Mouse (Mus musculus) megakaryocyte, embryonic 14.5 days (primary cell): ENCODE measurements around the gene Galr2. TPM values are rescaled to one million over a fixed set of nuclear protein-coding genes. Genes with fewer than 3 reads are reported as not detected.
"Not testable (repeated sequence)": the region's sequence is repeated elsewhere in the genome, so short reads cannot be mapped to it uniquely, and the experiment has no call there.

Source experiments
- H3K27me3 ChIP-seq: replicated peaks from 2 replicates; pipeline ENCODE3; 2012; ENCODE audit warnings: inconsistent platforms
- H3K36me3 ChIP-seq: replicated peaks from 2 replicates; pipeline ENCODE3; 2012; ENCODE audit warnings: low read length, inconsistent platforms, mixed read lengths
- H3K4me1 ChIP-seq: 2 replicates; pipeline ENCODE4 v1.6.1; 2012; ENCODE audit warnings: inconsistent platforms
- H3K4me3 ChIP-seq: replicated peaks from 2 replicates; pipeline ENCODE3; 2012; ENCODE audit warnings: moderate library complexity, mild to moderate bottlenecking, inconsistent platforms
- H3K9me3 ChIP-seq: 2 replicates; pipeline ENCODE4 v1.6.1; 2012; ENCODE audit warnings: inconsistent platforms
- FLI1 ChIP-seq: IDR thresholded peaks from 2 replicates; pipeline ENCODE4 v1.6.1; 2012; ENCODE audit warnings: low read length, inconsistent platforms, mixed read lengths
- GATA1 ChIP-seq: IDR thresholded peaks from 3 replicates; pipeline ENCODE4 v1.6.1; 2012; ENCODE audit warnings: mixed read lengths, low read length, inconsistent platforms, borderline replicate concordance
- polyA plus RNA-seq: library from polyadenylated mRNA; stranded (reverse); fragments of >175 nt; gene quantifications from 2 replicates; pipeline ENCODE4 v1.2.3, GENCODE M21; 2012; ENCODE audit warnings: low replicate concordance; ENCODE audit not compliant: insufficient read depth

Gene Galr2
- polyA plus RNA-seq, 1 experiment: not detected

DNA sequence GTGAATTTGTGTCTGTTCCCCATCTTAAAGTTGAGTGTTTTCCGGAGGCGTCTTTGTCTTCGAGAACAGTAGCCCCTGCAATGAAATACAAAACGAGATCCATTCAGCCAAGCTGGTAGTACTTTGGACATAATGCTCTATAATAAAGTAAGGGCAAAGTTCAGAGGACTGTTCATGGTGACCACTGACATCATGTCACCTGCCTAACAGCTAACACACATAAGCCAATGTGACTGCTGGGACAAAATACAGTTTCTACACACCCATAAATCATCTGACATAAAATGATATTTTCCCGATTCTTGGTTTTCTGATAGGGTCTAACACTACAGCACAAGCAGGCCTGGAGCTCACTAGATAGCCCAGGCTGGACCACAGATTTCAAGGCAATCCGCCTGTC, 12.4 kb upstream of the Galr2 start:
- peaks cover 90% of the 10 kb centered on the region for H3K36me3 ChIP-seq
- TF ChIP-seq FLI1 (no peak), GATA1 (no peak)
- H3K4me3 ChIP-seq: no peak overlapping the region
- H3K9me3 ChIP-seq: no peaks in the 10 kb centered on the region
- H3K27me3 ChIP-seq: no peaks in the 10 kb centered on the region
- H3K4me1 ChIP-seq: peaks cover 57% of the 10 kb centered on the region

DNA sequence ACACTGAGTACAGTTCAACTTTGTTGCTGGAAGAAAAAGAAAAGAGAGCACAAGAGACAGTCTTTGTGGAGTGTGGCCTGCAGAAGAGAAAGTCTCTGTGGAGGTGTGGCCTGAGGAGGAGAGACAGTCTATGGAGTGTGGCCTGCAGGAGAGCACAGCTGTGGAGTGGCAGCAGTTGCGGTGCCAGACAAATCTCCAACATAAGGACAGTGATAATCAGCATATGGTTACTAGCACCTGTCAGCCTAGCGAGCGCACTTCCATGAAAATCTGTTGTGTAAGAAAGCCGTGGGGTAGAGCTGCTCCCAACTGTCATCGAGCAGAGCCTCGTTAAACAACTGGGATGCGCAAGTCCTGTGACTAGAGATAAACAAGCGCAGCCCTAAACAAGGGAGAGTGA, 11.2 kb upstream of the Galr2 start:
- Histone ChIP-seq H3K27me3 (no peaks in the 10 kb centered on the region), H3K36me3 (peaks cover 77% of the 10 kb centered on the region), H3K9me3 (no peaks in the 10 kb centered on the region), H3K4me1 (peaks cover 62% of the 10 kb centered on the region), H3K4me3 (no peak overlapping the region)
- TF ChIP-seq FLI1 (no peak), GATA1 (no peak)

DNA sequence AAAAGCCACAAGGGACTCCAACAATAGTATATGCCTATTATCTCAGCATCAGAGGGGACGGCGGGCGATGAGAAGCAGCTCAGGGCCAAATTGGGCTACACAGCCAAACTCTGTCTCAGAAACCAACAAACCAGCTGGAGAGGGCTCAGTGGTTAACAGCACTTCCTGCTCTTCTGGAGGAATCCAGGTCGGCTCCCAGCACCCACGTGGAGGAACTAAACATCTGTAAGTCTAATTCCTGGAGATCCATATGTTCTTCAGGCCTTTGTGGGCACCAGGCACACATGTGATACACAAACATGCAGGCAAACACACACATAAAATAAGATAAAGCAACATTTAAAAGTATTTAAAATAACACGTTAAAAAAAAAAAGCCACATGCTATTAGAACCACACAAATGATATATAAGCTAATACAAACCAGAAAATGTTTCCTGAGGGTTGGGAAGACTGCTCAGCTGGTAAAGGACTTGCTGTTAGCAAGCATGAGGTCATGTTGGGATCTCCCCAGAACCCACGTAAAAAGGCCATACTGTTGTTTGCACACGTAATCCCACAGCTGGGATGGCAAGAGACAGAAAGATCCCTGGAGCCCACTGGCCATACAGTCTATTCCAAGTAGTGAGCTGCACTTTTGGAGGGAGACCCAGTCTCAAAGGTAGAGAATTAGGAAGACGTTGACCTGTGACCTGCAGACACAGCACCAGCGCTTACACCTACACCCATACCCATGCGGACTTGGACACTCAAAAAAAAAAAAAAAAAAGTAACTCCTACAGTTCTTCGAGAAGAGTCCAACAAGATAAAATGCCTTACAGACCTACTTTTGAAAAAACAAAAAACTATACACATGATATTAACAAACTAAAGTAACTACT, 7.9 kb upstream of the Galr2 start:
- TF ChIP-seq GATA1 (no peak), FLI1 (no peak)
- peak overlapping the region; percentile 98 for H3K4me3 ChIP-seq
- H3K4me1 ChIP-seq: peaks cover 47% of the 10 kb centered on the region
- peaks cover 45% of the 10 kb centered on the region for H3K36me3 ChIP-seq
- H3K9me3 ChIP-seq: no peaks in the 10 kb centered on the region
- peaks cover 2% of the 10 kb centered on the region for H3K27me3 ChIP-seq

GRCm38 (mm10) chr11:116273469-116274044, 7.2 kb upstream of the Galr2 start:
- H3K4me3 ChIP-seq: peak overlapping the region; percentile 98
- peaks cover 2% of the 10 kb centered on the region for H3K27me3 ChIP-seq
- H3K9me3 ChIP-seq: no peaks in the 10 kb centered on the region
- H3K36me3 ChIP-seq: peaks cover 38% of the 10 kb centered on the region
- TF ChIP-seq GATA1 (no peak), FLI1 (no peak)
- peaks cover 45% of the 10 kb centered on the region for H3K4me1 ChIP-seq

GRCm38 (mm10) chr11:116274045-116274666, 6.6 kb upstream of the Galr2 start, which contains the start of gene Srp68:
Srp68 (minus strand) TSS chr11:116274217.
- Histone ChIP-seq H3K4me1 (peaks cover 45% of the 10 kb centered on the region), H3K4me3 (peak within 1 kb of the TSS; percentile 98), H3K36me3 (peaks cover 32% of the 10 kb centered on the region), H3K9me3 (no peaks in the 10 kb centered on the region), H3K27me3 (peaks cover 4% of the 10 kb centered on the region)
- TF ChIP-seq GATA1 (no peak), FLI1 (no peak)

DNA sequence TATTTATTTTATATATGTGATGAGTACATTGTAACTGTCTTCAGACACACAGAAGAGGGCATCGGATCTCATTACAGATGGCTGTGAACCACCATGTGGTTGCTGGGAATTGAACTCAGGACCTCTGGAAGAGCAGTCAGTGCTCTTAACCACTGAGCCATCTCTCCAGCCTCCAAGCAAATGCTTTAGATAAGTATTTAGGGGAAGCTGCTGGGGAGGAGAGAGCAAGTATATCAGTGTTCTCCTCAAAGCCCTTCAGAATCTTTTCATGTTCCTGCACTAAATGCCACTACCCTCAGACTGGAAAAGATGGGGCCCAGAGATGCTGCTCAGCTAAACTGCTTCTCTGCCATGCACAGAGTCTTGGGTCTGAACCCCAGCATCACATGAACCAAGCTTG, 3.6 kb upstream of the Galr2 start:
- Histone ChIP-seq H3K4me1 (peaks cover 33% of the 10 kb centered on the region), H3K27me3 (peaks cover 28% of the 10 kb centered on the region)
- H3K36me3 ChIP-seq, H3K9me3 ChIP-seq, H3K4me3 ChIP-seq: not testable (repeated sequence)

DNA sequence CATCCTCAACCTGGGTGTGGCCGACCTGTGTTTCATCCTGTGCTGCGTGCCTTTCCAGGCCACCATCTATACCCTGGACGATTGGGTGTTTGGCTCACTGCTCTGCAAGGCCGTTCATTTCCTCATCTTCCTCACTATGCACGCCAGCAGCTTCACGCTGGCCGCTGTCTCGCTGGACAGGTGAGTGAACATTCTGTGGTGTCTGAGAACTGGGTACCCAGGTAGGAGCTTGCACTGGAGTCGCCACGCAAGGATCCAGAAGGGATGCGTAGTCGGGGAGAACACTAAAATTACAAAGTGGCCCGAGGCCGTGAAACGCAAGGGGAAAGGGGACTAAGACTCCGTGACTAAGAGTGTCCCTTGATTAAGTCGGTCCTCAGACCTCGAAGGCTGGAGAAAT, 932 bp downstream of the Galr2 start:
- TF ChIP-seq FLI1: no peak
- TF ChIP-seq GATA1: no peak
- Histone ChIP-seq H3K4me1 (peaks cover 28% of the 10 kb centered on the region), H3K27me3 (peaks cover 68% of the 10 kb centered on the region), H3K9me3 (peaks cover 27% of the 10 kb centered on the region), H3K4me3 (peak overlapping the region; percentile 90), H3K36me3 (no peaks in the 10 kb centered on the region)

DNA sequence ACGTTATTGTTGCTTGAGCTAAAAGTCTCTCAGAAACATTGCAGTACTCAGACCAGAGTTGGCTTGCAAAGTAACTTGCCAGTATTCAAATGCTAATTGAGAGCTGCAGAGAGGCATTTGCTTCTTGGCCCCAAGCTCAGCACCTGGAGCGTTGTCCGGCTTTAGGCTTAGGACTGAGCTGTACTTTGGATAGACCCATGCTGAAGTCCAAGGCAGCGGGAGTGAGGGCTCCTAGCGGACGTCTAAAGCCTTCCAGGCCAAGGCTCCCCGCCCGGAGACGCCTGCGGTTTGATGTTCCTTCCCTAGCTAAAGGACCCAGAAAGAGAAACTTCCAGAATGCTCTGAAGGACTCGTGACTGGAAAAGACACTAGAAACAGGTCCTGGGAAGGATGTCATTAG, 1.4 kb downstream of the Galr2 start:
- peaks cover under 1% of the 10 kb centered on the region for H3K36me3 ChIP-seq
- TF ChIP-seq FLI1: no peak
- TF ChIP-seq GATA1: no peak
- peaks cover 68% of the 10 kb centered on the region for H3K27me3 ChIP-seq
- peak overlapping the region; percentile 90 for H3K4me3 ChIP-seq
- peaks cover 28% of the 10 kb centered on the region for H3K4me1 ChIP-seq
- H3K9me3 ChIP-seq: peaks cover 27% of the 10 kb centered on the region

DNA sequence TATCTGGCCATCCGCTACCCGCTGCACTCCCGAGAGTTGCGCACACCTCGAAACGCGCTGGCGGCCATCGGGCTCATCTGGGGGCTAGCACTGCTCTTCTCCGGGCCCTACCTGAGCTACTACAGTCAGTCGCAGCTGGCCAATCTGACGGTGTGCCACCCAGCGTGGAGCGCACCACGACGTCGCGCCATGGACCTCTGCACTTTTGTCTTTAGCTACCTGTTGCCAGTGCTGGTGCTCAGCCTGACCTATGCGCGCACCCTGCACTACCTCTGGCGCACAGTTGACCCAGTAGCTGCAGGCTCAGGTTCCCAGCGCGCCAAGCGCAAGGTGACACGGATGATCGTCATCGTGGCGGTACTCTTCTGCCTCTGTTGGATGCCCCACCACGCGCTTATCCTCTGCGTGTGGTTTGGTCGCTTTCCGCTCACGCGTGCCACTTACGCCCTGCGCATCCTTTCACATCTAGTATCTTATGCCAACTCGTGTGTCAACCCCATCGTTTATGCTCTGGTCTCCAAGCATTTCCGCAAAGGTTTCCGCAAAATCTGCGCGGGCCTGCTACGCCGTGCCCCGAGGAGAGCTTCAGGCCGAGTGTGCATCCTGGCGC, 2.3 kb downstream of the Galr2 start:
- peaks cover 65% of the 10 kb centered on the region for H3K27me3 ChIP-seq
- H3K36me3 ChIP-seq: peaks cover 9% of the 10 kb centered on the region
- H3K4me1 ChIP-seq: peaks cover 33% of the 10 kb centered on the region
- H3K4me3 ChIP-seq: peak overlapping the region; percentile 83
- TF ChIP-seq FLI1 (no peak), GATA1 (no peak)
- H3K9me3 ChIP-seq: peaks cover 27% of the 10 kb centered on the region

DNA sequence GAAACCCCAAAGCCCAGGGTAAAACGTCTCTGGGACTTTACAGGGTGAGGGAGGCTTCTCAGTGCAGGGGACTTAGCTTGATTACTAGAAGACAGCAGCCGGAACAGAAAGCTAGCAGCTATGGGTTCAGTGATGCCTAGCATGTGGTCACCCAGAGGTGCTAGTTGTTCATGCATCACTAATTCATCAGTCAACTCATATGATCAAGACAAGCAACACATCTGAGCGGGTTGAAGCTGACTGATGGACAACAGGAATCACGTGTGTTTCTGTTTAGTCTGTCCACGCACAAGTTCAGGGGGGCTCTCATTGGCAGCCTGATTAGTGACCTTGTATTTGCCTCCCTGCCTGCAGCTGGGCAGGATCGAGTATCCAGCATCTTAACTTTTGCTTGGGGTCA, 3.2 kb downstream of the Galr2 start:
- Histone ChIP-seq H3K4me3 (no peak overlapping the region), H3K4me1 (peaks cover 33% of the 10 kb centered on the region), H3K9me3 (peaks cover 27% of the 10 kb centered on the region), H3K27me3 (peaks cover 64% of the 10 kb centered on the region), H3K36me3 (peaks cover 19% of the 10 kb centered on the region)
- no peak for TF ChIP-seq FLI1
- no peak for TF ChIP-seq GATA1
